Mouse (Mus musculus) MEL (cell line): ENCODE results near the gene Arhgap23.

Source experiments
- CHD1 ChIP-seq: IDR thresholded peaks from 2 replicates; pipeline ENCODE4 v1.6.1; 2012; ENCODE audit warnings: low read depth, mild to moderate bottlenecking, inconsistent platforms, low read length, improper control_type of control experiment
- CHD2 ChIP-seq: IDR thresholded peaks from 2 replicates; pipeline ENCODE4 v1.6.1; 2011; ENCODE audit warnings: low read length, improper control_type of control experiment
- CTCF ChIP-seq, 3 experiments: IDR thresholded peaks in 2 of 3; conservative IDR thresholded peaks in 1 of 3; 2 replicates each; pipeline ENCODE4 v1.5.1; 2011 to 2012; ENCODE audit warnings: low read length in 3 of 3, low read depth in 2 of 3, mild to moderate bottlenecking in 2 of 3, improper control_type of control experiment in 1 of 3, inconsistent platforms in 1 of 3, mixed read lengths in 1 of 3, moderate library complexity in 1 of 3; ENCODE audit not compliant: control insufficient read depth in 1 of 3, insufficient read depth in 1 of 3, poor library complexity in 1 of 3, severe bottlenecking in 1 of 3
- EP300 ChIP-seq, 2 experiments: IDR thresholded peaks; 2 replicates each; pipeline ENCODE4 v1.6.1; 2011; ENCODE audit warnings: improper control_type of control experiment in 2 of 2, low read length in 2 of 2, low read depth in 1 of 2, mild to moderate bottlenecking in 1 of 2
- GABPA ChIP-seq: IDR thresholded peaks from 2 replicates; pipeline ENCODE4 v1.6.1; 2012; ENCODE audit warnings: low read depth, mild to moderate bottlenecking, inconsistent platforms, low read length, improper control_type of control experiment, moderate library complexity
- MAFK ChIP-seq: IDR thresholded peaks from 2 replicates; pipeline ENCODE4 v1.6.1; 2011; ENCODE audit warnings: low read depth, mild to moderate bottlenecking, low read length, improper control_type of control experiment, borderline replicate concordance
- MAZ ChIP-seq: IDR thresholded peaks from 2 replicates; pipeline ENCODE4 v1.6.1; 2012; ENCODE audit warnings: low read depth, mild to moderate bottlenecking, inconsistent platforms, low read length, improper control_type of control experiment
- MEF2A ChIP-seq: IDR thresholded peaks from 2 replicates; pipeline ENCODE4 v1.6.1; 2014; ENCODE audit warnings: low read depth, mild to moderate bottlenecking, inconsistent platforms, low read length, improper control_type of control experiment; ENCODE audit not compliant: poor library complexity, insufficient replicate concordance, severe bottlenecking; ENCODE audit errors: extremely low read depth
- MXI1 ChIP-seq: IDR thresholded peaks from 2 replicates; pipeline ENCODE4 v1.6.1; 2011; ENCODE audit warnings: mild to moderate bottlenecking, low read depth, low read length, improper control_type of control experiment
- POLR2A ChIP-seq, 2 experiments: IDR thresholded peaks; 2 replicates each; pipeline ENCODE4 v1.6.1; 2011 to 2012; ENCODE audit warnings: low read length in 2 of 2, mild to moderate bottlenecking in 2 of 2, control low read depth in 1 of 2, improper control_type of control experiment in 1 of 2, low read depth in 1 of 2, moderate library complexity in 1 of 2; ENCODE audit not compliant: control insufficient read depth in 1 of 2, insufficient read depth in 1 of 2, poor library complexity in 1 of 2
- TAL1 ChIP-seq: IDR thresholded peaks from 2 replicates; pipeline ENCODE4 v1.6.1; 2012; ENCODE audit warnings: mild to moderate bottlenecking, inconsistent platforms, low read length, moderate library complexity, mixed read lengths
- USF1 ChIP-seq: IDR thresholded peaks from 2 replicates; pipeline ENCODE4 v1.6.1; 2014; ENCODE audit warnings: low read depth, mild to moderate bottlenecking, inconsistent platforms, low read length, improper control_type of control experiment, moderate library complexity
- ZC3H11A ChIP-seq: IDR thresholded peaks from 2 replicates; pipeline ENCODE4 v1.6.1; 2012; ENCODE audit warnings: low read depth, mild to moderate bottlenecking, inconsistent platforms, low read length, improper control_type of control experiment
- ZNF384 ChIP-seq: IDR thresholded peaks from 2 replicates; pipeline ENCODE4 v1.6.1; 2012; ENCODE audit warnings: low read depth, mild to moderate bottlenecking, inconsistent platforms, low read length, improper control_type of control experiment

DNA sequence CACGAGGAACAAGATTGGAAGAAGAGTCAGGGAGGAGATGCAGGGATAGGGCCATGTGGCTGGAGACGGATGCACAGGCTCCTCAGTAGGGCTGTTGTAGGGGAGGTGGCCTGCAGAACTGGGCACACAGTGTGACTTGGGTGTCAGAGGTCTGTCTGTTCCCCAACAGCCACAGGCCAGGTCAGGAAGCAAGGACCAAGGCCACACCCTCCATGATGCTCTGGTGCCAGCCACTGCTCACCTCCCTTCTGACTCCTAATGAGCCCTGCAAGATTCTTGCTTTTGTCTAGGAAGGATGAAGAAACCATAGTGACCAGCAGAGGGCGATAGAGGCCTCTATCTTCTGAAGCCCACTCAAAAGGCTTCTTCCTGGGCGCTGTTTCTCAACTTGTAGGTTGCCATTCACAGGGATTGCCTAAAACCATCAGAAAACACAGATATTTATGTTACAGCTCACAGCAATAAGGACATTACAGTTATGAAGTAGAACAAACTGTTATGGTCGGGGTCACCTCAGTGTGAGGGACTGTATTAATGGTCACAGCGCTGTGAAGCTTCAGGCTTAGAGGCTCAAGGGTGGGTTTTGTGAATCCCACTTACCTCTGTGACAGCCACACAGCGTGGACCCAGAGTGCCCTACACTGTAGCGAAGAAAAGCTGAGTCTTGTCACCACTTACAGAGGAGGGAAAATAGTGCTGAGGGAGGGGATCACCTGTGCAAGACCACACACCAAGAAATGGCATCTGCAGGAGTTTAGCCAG, 61.2 kb downstream of the Arhgap23 start:
- TF ChIP-seq EP300 (IDR thresholded peaks at IDR 0.05; ENCODE audit: low read depth in 1 of 2, low read length in 2 of 2), result no peak
- no peak for TF ChIP-seq POLR2A (IDR thresholded peaks at IDR 0.05; ENCODE audit: control insufficient read depth in 1 of 2, insufficient read depth in 1 of 2, low read depth in 1 of 2, low read length in 2 of 2, poor library complexity in 1 of 2)
- peak; percentile 74 to 92 (median 88) for TF ChIP-seq CTCF (IDR thresholded peaks at IDR 0.05 in 2 of 3, conservative IDR thresholded peaks at IDR 0.05 in 1 of 3; ENCODE audit: control insufficient read depth in 1 of 3, insufficient read depth in 1 of 3, low read depth in 2 of 3, low read length in 3 of 3, poor library complexity in 1 of 3, severe bottlenecking in 1 of 3)
- no peak for TF ChIP-seq ZNF384
- no peak for TF ChIP-seq CHD2
- no peak for TF ChIP-seq CHD1
- TF ChIP-seq TAL1, result no peak
- TF ChIP-seq MAFK, result no peak
- TF ChIP-seq MXI1, result no peak
- TF ChIP-seq ZC3H11A, result peak; percentile 55; the same call in 1 of the 2 replicates
- no peak for TF ChIP-seq USF1
- no peak for TF ChIP-seq GABPA
- TF ChIP-seq MEF2A, result no peak
- TF ChIP-seq MAZ, result no peak
